1 mouse cellular context compared by ENCODE assay signal in the genomic region with DNA sequence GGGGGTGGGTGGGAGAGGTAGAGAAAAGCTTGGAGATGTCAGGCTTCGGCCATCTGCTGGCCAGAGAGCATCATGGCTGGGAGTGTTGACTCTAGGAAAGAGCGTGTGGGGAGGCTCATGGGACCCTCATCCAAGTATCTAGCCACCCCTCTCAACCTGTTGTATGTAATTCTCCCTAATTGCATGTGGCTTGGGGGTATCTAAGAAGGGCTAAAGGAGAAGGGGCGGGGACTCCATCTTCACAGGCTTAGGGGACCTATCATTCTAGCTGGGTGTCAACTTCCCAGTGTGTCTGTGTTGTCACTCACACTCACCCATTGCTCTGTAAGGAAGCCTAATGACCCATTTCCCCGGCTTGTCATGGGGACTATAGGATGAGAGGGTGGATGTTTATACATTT.
TF ChIP-seq lines count a peak whose summit lies in the region.

No protein-coding gene starts in this region.

TF ChIP-seq in CH12.LX, 34 proteins besides CTCF, POLR2A, EP300 and RAD21:
- no peak for TF ChIP-seq MXI1 (IDR thresholded peaks at IDR 0.05; ENCODE audit: low read depth, low read length)
- no peak for TF ChIP-seq SIN3A (IDR thresholded peaks at IDR 0.05; ENCODE audit: low read length)
- TF ChIP-seq PAX5 (IDR thresholded peaks at IDR 0.05; ENCODE audit: low read length): no peak
- TF ChIP-seq MYC (IDR thresholded peaks at IDR 0.05; ENCODE audit: low read depth, low read length): no peak
TF ChIP-seq in CH12.LX: peak in this region for 0.
